Mouse (Mus musculus) mature B cell (primary cell): Measurements from ENCODE around the gene Mcts1.

Source experiments
- in situ Hi-C: fragments of 300-500 bp; cut with MboI; formaldehyde crosslinking; loops from 2 replicates; pipeline ENCODE4 v1.14.3; 2019

The Mcts1 gene

GRCm38 (mm10) chrX:38600177-38600994 is at the start of gene Mcts1:
Gene Mcts1 (plus strand): TSS chrX:38600578.
- in situ Hi-C loops = no loop called here

GRCm38 (mm10) chrX:38553255-38553654 is 47.1 kb upstream of the Mcts1 start:
- in situ Hi-C loops = no loop called here

GRCm38 (mm10) chrX:38563941-38564541 is 36.3 kb upstream of the Mcts1 start:
- in situ Hi-C loops = no loop called here

- in situ Hi-C loops = no loop called here
Measured at GRCm38 (mm10) chrX:38564542-38565175, 35.7 kb upstream of the Mcts1 start.

- in situ Hi-C loops = no loop called here
Measured at GRCm38 (mm10) chrX:38565176-38565542, 35.2 kb upstream of the Mcts1 start.

GRCm38 (mm10) chrX:38566521-38567205 is 33.7 kb upstream of the Mcts1 start:
- in situ Hi-C loops = no loop called here

GRCm38 (mm10) chrX:38576078-38576477 is 24.3 kb upstream of the Mcts1 start, which contains the start of gene Cul4b:
Gene Cul4b (minus strand): TSS chrX:38576196.
- in situ Hi-C loops = no loop called here

- in situ Hi-C loops = no loop called here
Measured at GRCm38 (mm10) chrX:38581140-38581539, 19.2 kb upstream of the Mcts1 start.

GRCm38 (mm10) chrX:38583261-38583660 is 17.1 kb upstream of the Mcts1 start:
- in situ Hi-C loops = no loop called here

GRCm38 (mm10) chrX:38589827-38590226 is 10.6 kb upstream of the Mcts1 start:
- in situ Hi-C loops = no loop called here

- in situ Hi-C loops = no loop called here
Measured at GRCm38 (mm10) chrX:38591749-38592148, 8.6 kb upstream of the Mcts1 start.

- in situ Hi-C loops = no loop called here
Measured at GRCm38 (mm10) chrX:38593180-38593889, 7.0 kb upstream of the Mcts1 start.

GRCm38 (mm10) chrX:38600995-38601369 is 604 bp downstream of the Mcts1 start:
- in situ Hi-C loops = no loop called here

- in situ Hi-C loops = loop anchor here (25.0 kb wide), 1 partner anchor 448 kb away; the partner anchor contains the start of gene Zbtb33
Measured at GRCm38 (mm10) chrX:38634801-38635637, 34.6 kb downstream of the Mcts1 start, which contains the start of gene C1galt1c1. Gene C1galt1c1 (minus strand): TSS chrX:38635087.

GRCm38 (mm10) chrX:38635638-38635931 is 35.2 kb downstream of the Mcts1 start:
- in situ Hi-C loops = loop anchor here (25.0 kb wide), 1 partner anchor 448 kb away; the partner anchor contains the start of gene Zbtb33

- in situ Hi-C loops = loop anchor here (25.0 kb wide), 1 partner anchor 454 kb away; the partner anchor contains the start of gene Zbtb33
Measured at GRCm38 (mm10) chrX:38641435-38641834, 41.1 kb downstream of the Mcts1 start.

- in situ Hi-C loops = loop anchor here (25.0 kb wide), 1 partner anchor 455 kb away; the partner anchor contains the start of gene Zbtb33
Measured at GRCm38 (mm10) chrX:38642183-38642582, 41.8 kb downstream of the Mcts1 start.

GRCm38 (mm10) chrX:38650404-38651039 is 50.1 kb downstream of the Mcts1 start:
- in situ Hi-C loops = no loop called here

- in situ Hi-C loops = no loop called here
Measured at GRCm38 (mm10) chrX:38651167-38651566, 50.8 kb downstream of the Mcts1 start.

- in situ Hi-C loops = no loop called here
Measured at GRCm38 (mm10) chrX:38653181-38653580, 52.8 kb downstream of the Mcts1 start.
